Mouse (Mus musculus) heart, embryonic 10.5 days (tissue): ENCODE results near the gene Plekhb2. TPM values are rescaled to one million over a fixed set of nuclear protein-coding genes. Genes with fewer than 3 reads are reported as not detected.

Experiments
- DNase-seq: peaks from one replicate; pipeline ENCODE4 v3.0.0-alpha.2; 2017; ENCODE audit warnings: low spot score
- H3K27ac ChIP-seq: fragments of 300-500 bp; sonication (generic); 2 replicates; pipeline ENCODE4 v1.5.1; 2016; ENCODE audit warnings: mild to moderate bottlenecking
- H3K27me3 ChIP-seq: fragments of 300-500 bp; sonication (generic); 2 replicates; pipeline ENCODE4 v1.6.1; 2016; ENCODE audit warnings: mild to moderate bottlenecking; ENCODE audit not compliant: poor library complexity, insufficient read depth, severe bottlenecking
- H3K36me3 ChIP-seq: fragments of 300-500 bp; sonication (generic); 2 replicates; pipeline ENCODE4 v1.6.1; 2016; ENCODE audit warnings: mild to moderate bottlenecking, moderate library complexity
- H3K4me1 ChIP-seq: fragments of 300-500 bp; sonication (generic); 2 replicates; pipeline ENCODE4 v1.6.1; 2016; ENCODE audit warnings: mild to moderate bottlenecking
- H3K4me3 ChIP-seq: fragments of 300-500 bp; sonication (generic); 2 replicates; pipeline ENCODE4 v1.5.1; 2016; ENCODE audit warnings: mild to moderate bottlenecking, moderate library complexity
- H3K9me3 ChIP-seq: fragments of 300-500 bp; sonication (generic); 2 replicates; pipeline ENCODE4 v1.6.1; 2016; ENCODE audit warnings: mild to moderate bottlenecking, moderate library complexity
- WGBS: fragments of 180-500 bp; shearing (Covaris S2); methylation state at CpG from one replicate; pipeline ENCODE4 v1.1.7; 2016; 5-methylcytosine and 5-hydroxymethylcytosine counted together
- polyA plus RNA-seq: library from polyadenylated mRNA; unstranded; fragments of >200 nt; fragmentation: Nextera tagmentation; extraction: Ambion mirVana; gene quantifications from 2 replicates; pipeline ENCODE4 v1.2.1, GENCODE M21; 2016

The Plekhb2 gene
- 37.8 and 65.1 TPM in 2 replicates for polyA plus RNA-seq

GRCm38 (mm10) chr1:34849745-34850342, at the start of gene Plekhb2:
Gene Plekhb2 (plus strand): TSS chr1:34849976.
- H3K27ac ChIP-seq, result peak within 1 kb of the TSS; percentile 93
- H3K4me1 ChIP-seq, result peaks cover 24% of the 10 kb centered on the region
- no peaks in the 10 kb centered on the region for H3K27me3 ChIP-seq
- no peaks in the 10 kb centered on the region for H3K36me3 ChIP-seq
- H3K9me3 ChIP-seq, result no peaks in the 10 kb centered on the region
- peak within 1 kb of the TSS; percentile 82 for H3K4me3 ChIP-seq
- WGBS, result under 1% methylated on average over 39 of the region's 40 CpGs
- DNase-seq, result peak; percentile 90

GRCm38 (mm10) chr1:34801616-34802289, 48.0 kb upstream of the Plekhb2 start:
- Histone ChIP-seq H3K9me3 (no peaks in the 10 kb centered on the region), H3K27me3 (peaks cover 23% of the 10 kb centered on the region; the same call in 1 of the 2 replicates), H3K36me3 (peaks cover 7% of the 10 kb centered on the region; the same call in 1 of the 2 replicates), H3K4me3 (peak overlapping the region; percentile 80), H3K27ac (peak overlapping the region; percentile 85), H3K4me1 (peaks cover 29% of the 10 kb centered on the region)
- under 1% methylated on average over 39 of the region's 47 CpGs for WGBS
- peak; percentile 87 for DNase-seq

- 25% methylated on average over 7 of the region's 7 CpGs for WGBS
- no peaks in the 10 kb centered on the region for H3K9me3 ChIP-seq
- peak overlapping the region; percentile 80 for H3K4me3 ChIP-seq
- DNase-seq, result peak; percentile 72
- H3K4me1 ChIP-seq, result peaks cover 34% of the 10 kb centered on the region
- peaks cover 9% of the 10 kb centered on the region; the same call in 1 of the 2 replicates for H3K36me3 ChIP-seq
- peaks cover 23% of the 10 kb centered on the region; the same call in 1 of the 2 replicates for H3K27me3 ChIP-seq
- peak overlapping the region; percentile 85 for H3K27ac ChIP-seq
Measured at GRCm38 (mm10) chr1:34802290-34802642, 47.5 kb upstream of the Plekhb2 start.

GRCm38 (mm10) chr1:34804863-34805262, 44.9 kb upstream of the Plekhb2 start:
- WGBS, result 89% methylated on average over 7 of the region's 7 CpGs

GRCm38 (mm10) chr1:34805931-34806520, 43.8 kb upstream of the Plekhb2 start:
- Histone ChIP-seq H3K27ac (no peak overlapping the region), H3K4me1 (peaks cover 39% of the 10 kb centered on the region), H3K36me3 (peaks cover 29% of the 10 kb centered on the region), H3K9me3 (no peaks in the 10 kb centered on the region), H3K4me3 (peak overlapping the region; percentile 29; the same call in 1 of the 2 replicates), H3K27me3 (peaks cover 23% of the 10 kb centered on the region; the same call in 1 of the 2 replicates)
- 17% methylated on average over 35 of the region's 35 CpGs for WGBS
- DNase-seq, result peak; percentile 75

More at GRCm38 (mm10) chr1:34804863-34805262, 44.9 kb upstream of the Plekhb2 start:
- Histone ChIP-seq H3K36me3 (peaks cover 17% of the 10 kb centered on the region), H3K27me3 (peaks cover 23% of the 10 kb centered on the region; the same call in 1 of the 2 replicates), H3K27ac (no peak overlapping the region), H3K4me3 (no peak overlapping the region), H3K9me3 (no peaks in the 10 kb centered on the region), H3K4me1 (peaks cover 40% of the 10 kb centered on the region)
- no peak for DNase-seq

GRCm38 (mm10) chr1:34808445-34808844, 41.3 kb upstream of the Plekhb2 start:
- WGBS, result 93% methylated on average over 8 of the region's 8 CpGs
- H3K27ac ChIP-seq, result no peak overlapping the region
- peaks cover 50% of the 10 kb centered on the region for H3K36me3 ChIP-seq
- peaks cover 22% of the 10 kb centered on the region for H3K4me1 ChIP-seq
- peaks cover 19% of the 10 kb centered on the region; the same call in 1 of the 2 replicates for H3K27me3 ChIP-seq
- H3K9me3 ChIP-seq, result no peaks in the 10 kb centered on the region
- no peak overlapping the region for H3K4me3 ChIP-seq
- DNase-seq, result peak; percentile 71

GRCm38 (mm10) chr1:34810293-34810692, 39.5 kb upstream of the Plekhb2 start:
- Histone ChIP-seq H3K36me3 (peaks cover 61% of the 10 kb centered on the region), H3K4me3 (no peak overlapping the region), H3K27ac (no peak overlapping the region), H3K27me3 (peaks cover 11% of the 10 kb centered on the region; the same call in 1 of the 2 replicates), H3K9me3 (no peaks in the 10 kb centered on the region), H3K4me1 (peaks cover 22% of the 10 kb centered on the region)
- WGBS, result 94% methylated on average over 11 of the region's 11 CpGs
- no peak for DNase-seq

- WGBS, result 73% methylated on average over 6 of the region's 6 CpGs
- no peak for DNase-seq
- Histone ChIP-seq H3K4me1 (peaks cover 18% of the 10 kb centered on the region), H3K9me3 (no peaks in the 10 kb centered on the region), H3K4me3 (no peak overlapping the region), H3K27me3 (peaks cover 4% of the 10 kb centered on the region; the same call in 1 of the 2 replicates), H3K36me3 (peaks cover 68% of the 10 kb centered on the region), H3K27ac (no peak overlapping the region)
Measured at GRCm38 (mm10) chr1:34811035-34811434, 38.7 kb upstream of the Plekhb2 start.

GRCm38 (mm10) chr1:34811581-34811980, 38.2 kb upstream of the Plekhb2 start:
- Histone ChIP-seq H3K4me3 (no peak overlapping the region), H3K4me1 (peaks cover 13% of the 10 kb centered on the region), H3K36me3 (peaks cover 74% of the 10 kb centered on the region), H3K27me3 (no peaks in the 10 kb centered on the region), H3K27ac (no peak overlapping the region), H3K9me3 (no peaks in the 10 kb centered on the region)
- no peak for DNase-seq
- 79% methylated on average over 6 of the region's 6 CpGs for WGBS

- 91% methylated on average over 13 of the region's 13 CpGs for WGBS
- peaks cover 82% of the 10 kb centered on the region for H3K36me3 ChIP-seq
- no peak overlapping the region for H3K4me3 ChIP-seq
- no peak overlapping the region for H3K27ac ChIP-seq
- DNase-seq, result no peak
- H3K27me3 ChIP-seq, result no peaks in the 10 kb centered on the region
- no peaks in the 10 kb centered on the region for H3K9me3 ChIP-seq
- peaks cover 2% of the 10 kb centered on the region; the same call in 1 of the 2 replicates for H3K4me1 ChIP-seq
Measured at GRCm38 (mm10) chr1:34812407-34813247, 37.1 kb upstream of the Plekhb2 start.

GRCm38 (mm10) chr1:34815843-34816242, 33.9 kb upstream of the Plekhb2 start:
- Histone ChIP-seq H3K4me1 (peaks cover 3% of the 10 kb centered on the region; the same call in 1 of the 2 replicates), H3K4me3 (no peak overlapping the region), H3K36me3 (peaks cover 95% of the 10 kb centered on the region), H3K27me3 (no peaks in the 10 kb centered on the region), H3K27ac (no peak overlapping the region), H3K9me3 (no peaks in the 10 kb centered on the region)
- WGBS, result 87% methylated on average over 6 of the region's 6 CpGs
- no peak for DNase-seq

- DNase-seq, result no peak
- Histone ChIP-seq H3K27me3 (no peaks in the 10 kb centered on the region), H3K27ac (no peak overlapping the region), H3K9me3 (no peaks in the 10 kb centered on the region), H3K36me3 (peaks cover 92% of the 10 kb centered on the region), H3K4me1 (peaks cover 3% of the 10 kb centered on the region; the same call in 1 of the 2 replicates), H3K4me3 (no peak overlapping the region)
- WGBS, result 90% methylated on average over 6 of the region's 6 CpGs
Measured at GRCm38 (mm10) chr1:34819225-34819910, 30.4 kb upstream of the Plekhb2 start.
